Mouse (Mus musculus) intestine, embryonic 15.5 days (tissue): Measurements from ENCODE around the gene Qdpr. TPM values are rescaled to one million over a fixed set of nuclear protein-coding genes. Genes with fewer than 3 reads are reported as not detected.

ENCODE experiments used
- ATAC-seq: fragments of 200-750 bp; cut with Nextera tagmentation; 2 replicates; pipeline ENCODE4 v1.8.0; 2017; ENCODE audit warnings: moderate TSS enrichment, moderate library complexity
- H3K27ac ChIP-seq: fragments of 300-500 bp; sonication (generic); 2 replicates; pipeline ENCODE4 v1.5.1; 2015; ENCODE audit warnings: mild to moderate bottlenecking, inconsistent platforms
- H3K27me3 ChIP-seq: fragments of 300-500 bp; sonication (generic); replicated peaks from 2 replicates; pipeline ENCODE4 v1.6.1; 2015; ENCODE audit warnings: inconsistent platforms
- H3K36me3 ChIP-seq: fragments of 300-500 bp; sonication (generic); 2 replicates; pipeline ENCODE4 v1.6.1; 2015; ENCODE audit warnings: inconsistent platforms
- H3K4me1 ChIP-seq: fragments of 300-500 bp; sonication (generic); replicated peaks from 2 replicates; pipeline ENCODE4 v1.6.1; 2015; ENCODE audit warnings: inconsistent platforms
- H3K4me2 ChIP-seq: fragments of 300-500 bp; sonication (generic); replicated peaks from 2 replicates; pipeline ENCODE4 v1.6.1; 2015; ENCODE audit warnings: mild to moderate bottlenecking, inconsistent platforms
- H3K4me3 ChIP-seq: fragments of 300-500 bp; sonication (generic); replicated peaks from 2 replicates; pipeline ENCODE4 v1.5.1; 2015; ENCODE audit warnings: inconsistent platforms
- H3K9ac ChIP-seq: fragments of 300-500 bp; sonication (generic); 2 replicates; pipeline ENCODE4 v1.6.1; 2015; ENCODE audit warnings: inconsistent platforms
- H3K9me3 ChIP-seq: fragments of 300-500 bp; sonication (generic); 2 replicates; pipeline ENCODE4 v1.6.1; 2016; ENCODE audit warnings: inconsistent platforms
- WGBS: fragments of 180-500 bp; shearing (Covaris S2); methylation state at CpG from one replicate; pipeline ENCODE4 v1.1.7; 2015; 5-methylcytosine and 5-hydroxymethylcytosine counted together
- polyA plus RNA-seq: library from polyadenylated mRNA; unstranded; fragments of >200 nt; fragmentation: Nextera tagmentation; extraction: Ambion mirVana; gene quantifications from 2 replicates; pipeline ENCODE4 v1.2.1, GENCODE M21; 2015

The Qdpr gene
- polyA plus RNA-seq: 259 and 272 TPM in 2 replicates

DNA sequence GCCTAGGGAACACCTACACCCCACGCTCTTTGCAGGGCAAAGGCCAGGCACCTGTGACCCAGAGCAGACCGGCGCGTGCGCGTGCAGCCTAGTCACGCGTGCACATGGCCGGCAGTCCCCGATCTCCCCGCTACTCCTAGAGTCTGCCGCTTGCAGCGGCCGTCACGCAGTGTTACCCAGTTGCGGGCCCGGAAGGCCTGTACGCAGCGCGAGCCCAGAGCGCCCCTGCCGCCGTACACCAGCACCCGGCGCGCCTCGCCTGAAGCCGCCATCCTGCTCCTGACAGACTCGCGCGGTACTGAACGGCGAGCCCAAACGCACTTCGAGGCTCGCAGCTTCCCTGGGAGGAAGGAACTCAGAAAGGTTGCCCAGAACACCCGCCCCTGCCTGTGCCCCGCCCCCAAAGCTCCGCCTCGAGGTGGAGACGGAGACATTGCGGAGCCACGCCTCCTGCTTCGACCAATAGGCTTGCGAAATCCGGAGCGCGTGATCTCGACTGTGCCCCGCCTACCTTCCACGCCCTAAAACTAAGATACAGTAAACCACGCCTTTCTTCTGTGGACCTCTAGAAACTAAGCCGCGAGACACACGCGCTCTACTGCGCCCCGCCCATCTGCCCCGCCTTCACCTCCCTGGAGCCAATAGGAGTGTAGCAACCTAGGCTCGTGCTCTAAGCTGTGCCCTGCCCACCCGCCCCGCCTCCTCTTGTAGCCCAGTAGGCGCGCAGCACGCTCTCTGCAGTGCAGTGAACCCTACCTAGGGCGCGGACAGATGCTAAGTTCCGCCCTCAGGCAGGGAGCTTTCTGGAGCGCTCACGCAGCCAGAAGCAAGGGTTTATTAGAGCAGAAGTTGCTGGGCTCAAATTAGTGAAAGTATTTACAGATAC lies at the start of gene Qdpr:
Gene Qdpr (minus strand): TSS at position 406 of the 886 bp plus-strand sequence.
- Histone ChIP-seq H3K9ac (peak within 1 kb of the TSS; percentile 73), H3K4me2 (peak within 1 kb of the TSS; percentile 94), H3K27me3 (no peaks in the 10 kb centered on the region), H3K4me1 (peaks cover 11% of the 10 kb centered on the region), H3K9me3 (no peaks in the 10 kb centered on the region), H3K4me3 (peak within 1 kb of the TSS; percentile 70), H3K36me3 (no peaks in the 10 kb centered on the region), H3K27ac (peak within 1 kb of the TSS; percentile 90)
- peak; percentile 99 for ATAC-seq
- WGBS: under 1% methylated on average over 70 of the region's 70 CpGs

DNA sequence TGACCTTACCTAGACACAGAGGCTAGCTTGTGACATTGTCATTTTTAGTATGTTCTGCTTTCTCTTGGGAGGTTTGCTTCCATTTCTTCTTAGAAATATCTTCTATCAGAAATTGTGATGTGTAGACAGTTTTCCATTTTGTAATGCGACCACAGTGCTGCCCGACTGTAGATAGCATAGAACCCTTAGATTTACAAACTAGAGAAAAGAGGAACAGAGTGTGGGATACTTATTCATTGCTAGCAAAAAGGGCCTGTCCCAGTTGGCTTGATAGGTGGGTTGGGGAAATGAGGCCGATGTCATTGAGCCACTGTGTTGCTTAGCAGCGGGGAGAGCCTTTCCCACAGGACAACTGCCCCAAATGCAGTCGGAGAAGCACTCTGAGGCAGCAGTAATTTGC lies 47.5 kb upstream of the Qdpr start:
- H3K27ac ChIP-seq: no peak overlapping the region
- WGBS: 94% methylated on average over 5 of the region's 5 CpGs
- H3K4me3 ChIP-seq: no peak overlapping the region
- no peak for ATAC-seq
- no peaks in the 10 kb centered on the region for H3K9me3 ChIP-seq
- peaks cover 7% of the 10 kb centered on the region; the same call in 1 of the 2 replicates for H3K4me1 ChIP-seq
- H3K9ac ChIP-seq: no peak overlapping the region
- peaks cover 24% of the 10 kb centered on the region for H3K36me3 ChIP-seq
- H3K27me3 ChIP-seq: no peaks in the 10 kb centered on the region
- no peak overlapping the region for H3K4me2 ChIP-seq

DNA sequence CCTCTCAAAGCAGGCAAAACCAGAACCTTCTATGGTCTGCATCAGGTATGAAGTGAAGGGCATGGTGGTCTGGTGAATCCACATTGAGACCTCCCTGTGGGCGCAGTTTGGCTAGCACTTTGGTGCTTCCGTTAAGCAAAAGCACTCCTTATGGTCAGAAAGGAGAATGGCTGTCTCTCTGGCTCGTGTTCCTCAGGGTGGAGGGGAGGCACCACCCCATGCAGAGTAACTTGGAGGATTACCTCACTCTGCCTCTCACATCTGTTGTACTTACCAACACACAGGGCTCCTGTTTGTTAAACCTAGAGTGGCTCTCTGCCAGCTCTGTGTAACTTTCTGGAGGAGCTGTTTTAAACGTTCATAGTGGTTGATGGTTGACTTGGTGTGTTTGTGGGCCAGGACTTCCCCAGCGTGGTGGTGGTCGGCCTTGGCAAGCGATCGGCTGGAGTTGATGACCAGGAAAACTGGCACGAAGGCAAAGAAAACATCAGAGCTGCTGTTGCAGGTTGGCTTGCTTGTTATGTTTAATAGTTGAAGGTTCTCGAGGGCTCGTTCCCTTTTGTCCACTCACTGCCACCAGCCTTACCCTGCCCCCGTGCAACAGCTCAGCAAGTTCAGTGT lies 47.0 kb upstream of the Qdpr start:
- WGBS: 86% methylated on average over 12 of the region's 12 CpGs
- peaks cover 7% of the 10 kb centered on the region; the same call in 1 of the 2 replicates for H3K4me1 ChIP-seq
- no peak overlapping the region for H3K27ac ChIP-seq
- H3K4me2 ChIP-seq: no peak overlapping the region
- ATAC-seq: no peak
- peaks cover 22% of the 10 kb centered on the region for H3K36me3 ChIP-seq
- no peaks in the 10 kb centered on the region for H3K9me3 ChIP-seq
- H3K4me3 ChIP-seq: no peak overlapping the region
- H3K27me3 ChIP-seq: no peaks in the 10 kb centered on the region
- no peak overlapping the region for H3K9ac ChIP-seq

DNA sequence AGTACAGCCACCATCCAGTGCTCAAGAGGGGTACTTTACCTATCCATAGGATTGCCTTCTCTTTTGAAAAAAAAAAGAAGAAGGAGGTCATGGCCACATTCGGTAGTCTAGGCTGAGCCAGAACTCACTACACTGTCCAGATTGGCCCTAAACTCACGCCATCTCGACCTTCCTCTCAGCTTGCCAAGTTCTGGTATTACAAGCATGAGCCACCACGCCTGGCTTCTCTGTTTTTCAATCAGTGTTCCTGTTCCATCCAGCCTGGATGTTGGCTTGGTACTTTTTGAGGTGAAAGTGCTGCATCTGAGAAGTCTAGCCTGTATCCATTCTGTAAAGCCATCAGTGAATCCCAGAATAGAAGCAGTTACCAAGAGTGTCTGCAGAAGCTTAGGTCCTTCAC lies 46.4 kb upstream of the Qdpr start:
- H3K4me1 ChIP-seq: peaks cover 7% of the 10 kb centered on the region; the same call in 1 of the 2 replicates

DNA sequence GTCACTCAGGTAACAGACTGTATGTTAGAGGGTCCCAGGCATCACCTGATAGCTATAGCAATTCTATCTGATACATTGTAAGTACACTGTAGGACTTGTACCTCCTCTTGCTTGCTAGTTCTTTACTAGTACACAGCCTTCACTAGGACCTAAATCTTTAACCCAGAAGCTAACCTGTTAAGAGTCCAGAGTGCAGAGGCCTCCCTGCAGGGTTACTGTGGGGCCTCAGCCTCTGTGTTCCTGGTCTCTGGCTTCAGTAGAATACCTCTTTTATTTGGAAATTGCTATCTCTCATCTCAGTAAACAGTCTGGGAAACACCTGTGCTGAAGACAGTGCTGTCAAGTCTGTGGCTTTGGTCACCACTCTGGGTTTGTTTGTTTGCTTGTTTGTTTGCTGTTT lies 46.0 kb upstream of the Qdpr start:
- H3K4me1 ChIP-seq: peaks cover 7% of the 10 kb centered on the region; the same call in 1 of the 2 replicates
- no peak for ATAC-seq
- H3K27ac ChIP-seq: 0 out of 2 replicates have a peak overlapping the region, but pooled peaks have one; percentile 32

More for the DNA sequence above, 46.4 kb upstream of the Qdpr start:
- 90% methylated on average over 4 of the region's 4 CpGs for WGBS
- no peak overlapping the region for H3K27ac ChIP-seq
- H3K9ac ChIP-seq: no peak overlapping the region
- no peaks in the 10 kb centered on the region for H3K9me3 ChIP-seq
- no peak for ATAC-seq
- peaks cover 18% of the 10 kb centered on the region for H3K36me3 ChIP-seq
- no peak overlapping the region for H3K4me2 ChIP-seq
- H3K27me3 ChIP-seq: no peaks in the 10 kb centered on the region
- no peak overlapping the region for H3K4me3 ChIP-seq

DNA sequence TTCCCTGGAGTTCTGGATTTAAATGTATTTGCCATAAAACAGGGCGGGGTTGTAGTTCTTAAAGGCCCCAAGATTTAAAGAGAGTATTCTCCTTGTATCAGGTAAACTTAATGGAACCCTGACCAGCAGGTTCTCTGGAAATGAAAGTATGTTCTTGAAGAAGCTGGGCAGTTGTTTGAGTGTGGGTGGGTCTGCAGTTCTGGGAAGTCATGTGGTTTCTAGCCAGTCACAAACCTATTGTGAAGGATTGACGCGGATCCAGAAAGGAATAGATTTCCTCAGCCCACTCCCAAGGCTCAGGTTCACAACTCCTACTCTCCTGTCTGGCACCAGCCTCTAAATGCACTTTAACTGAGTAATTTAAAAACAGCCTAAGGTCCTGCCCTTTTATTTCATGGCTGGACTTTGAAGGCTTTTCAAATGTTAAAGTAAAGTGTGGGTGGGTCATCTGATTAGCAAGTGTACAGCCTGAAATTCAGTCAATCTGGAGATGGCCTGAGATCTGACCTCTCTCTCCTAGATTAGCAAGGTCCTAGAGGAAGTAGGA lies 45.5 kb upstream of the Qdpr start:
- Histone ChIP-seq H3K36me3 (peaks cover 12% of the 10 kb centered on the region), H3K27ac (peak overlapping the region; percentile 32; the same call in 1 of the 2 replicates)
- no peak for ATAC-seq

More for the DNA sequence above, 46.0 kb upstream of the Qdpr start:
- H3K36me3 ChIP-seq: peaks cover 16% of the 10 kb centered on the region
- no peak overlapping the region; the same call in 1 of the 2 replicates for H3K9ac ChIP-seq
- no peak overlapping the region for H3K4me3 ChIP-seq
- no peaks in the 10 kb centered on the region for H3K9me3 ChIP-seq
- H3K4me2 ChIP-seq: peak overlapping the region; percentile 24; the same call in 1 of the 2 replicates
- H3K27me3 ChIP-seq: no peaks in the 10 kb centered on the region

DNA sequence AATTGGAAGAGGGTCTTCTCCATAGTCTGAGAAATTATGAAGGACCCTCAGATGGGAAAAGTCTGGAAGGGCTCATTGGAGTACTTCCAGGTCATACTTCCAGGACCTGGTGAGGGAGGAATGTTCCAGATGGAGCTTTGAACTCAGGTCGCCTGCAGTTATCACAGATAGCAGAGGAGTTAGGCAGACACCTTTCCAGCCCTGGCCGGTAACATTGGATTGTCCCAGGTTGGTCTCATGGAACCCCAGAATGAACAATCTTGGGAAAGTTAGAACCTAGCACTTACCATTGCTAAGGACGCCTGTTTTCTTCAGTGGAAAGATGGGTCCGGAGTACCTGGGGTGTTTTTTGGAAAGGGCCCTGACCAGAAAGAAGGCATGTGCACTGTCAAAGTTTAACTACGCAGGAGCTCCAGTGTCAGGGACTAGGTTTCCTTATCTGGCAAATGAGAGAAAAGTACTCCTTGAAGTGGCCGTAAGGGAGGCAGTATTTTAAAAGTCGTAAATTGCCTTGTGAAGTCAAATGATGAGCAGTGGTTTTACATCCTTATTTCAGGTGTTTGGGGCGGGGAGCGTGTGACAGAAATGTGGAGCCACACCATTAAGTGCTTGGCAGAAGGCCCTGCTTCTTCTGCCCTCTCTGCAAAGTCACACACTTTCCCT lies 44.2 kb upstream of the Qdpr start:
- Histone ChIP-seq H3K9ac (peak overlapping the region; percentile 83), H3K9me3 (no peaks in the 10 kb centered on the region), H3K4me2 (peak overlapping the region; percentile 74), H3K36me3 (peaks cover 6% of the 10 kb centered on the region; the same call in 1 of the 2 replicates), H3K4me1 (peaks cover 7% of the 10 kb centered on the region; the same call in 1 of the 2 replicates), H3K27me3 (no peaks in the 10 kb centered on the region), H3K4me3 (peak overlapping the region; percentile 69), H3K27ac (peak overlapping the region; percentile 70; the same call in 1 of the 2 replicates)
- 43% methylated on average over 9 of the region's 9 CpGs for WGBS
- no peak for ATAC-seq

More for the DNA sequence above, 45.5 kb upstream of the Qdpr start:
- H3K9ac ChIP-seq: peak overlapping the region; percentile 10; the same call in 1 of the 2 replicates
- no peaks in the 10 kb centered on the region for H3K9me3 ChIP-seq
- H3K4me1 ChIP-seq: peaks cover 7% of the 10 kb centered on the region; the same call in 1 of the 2 replicates
- H3K4me2 ChIP-seq: no peak overlapping the region
- 80% methylated on average over 3 of the region's 3 CpGs for WGBS
- H3K27me3 ChIP-seq: no peaks in the 10 kb centered on the region
- no peak overlapping the region for H3K4me3 ChIP-seq

DNA sequence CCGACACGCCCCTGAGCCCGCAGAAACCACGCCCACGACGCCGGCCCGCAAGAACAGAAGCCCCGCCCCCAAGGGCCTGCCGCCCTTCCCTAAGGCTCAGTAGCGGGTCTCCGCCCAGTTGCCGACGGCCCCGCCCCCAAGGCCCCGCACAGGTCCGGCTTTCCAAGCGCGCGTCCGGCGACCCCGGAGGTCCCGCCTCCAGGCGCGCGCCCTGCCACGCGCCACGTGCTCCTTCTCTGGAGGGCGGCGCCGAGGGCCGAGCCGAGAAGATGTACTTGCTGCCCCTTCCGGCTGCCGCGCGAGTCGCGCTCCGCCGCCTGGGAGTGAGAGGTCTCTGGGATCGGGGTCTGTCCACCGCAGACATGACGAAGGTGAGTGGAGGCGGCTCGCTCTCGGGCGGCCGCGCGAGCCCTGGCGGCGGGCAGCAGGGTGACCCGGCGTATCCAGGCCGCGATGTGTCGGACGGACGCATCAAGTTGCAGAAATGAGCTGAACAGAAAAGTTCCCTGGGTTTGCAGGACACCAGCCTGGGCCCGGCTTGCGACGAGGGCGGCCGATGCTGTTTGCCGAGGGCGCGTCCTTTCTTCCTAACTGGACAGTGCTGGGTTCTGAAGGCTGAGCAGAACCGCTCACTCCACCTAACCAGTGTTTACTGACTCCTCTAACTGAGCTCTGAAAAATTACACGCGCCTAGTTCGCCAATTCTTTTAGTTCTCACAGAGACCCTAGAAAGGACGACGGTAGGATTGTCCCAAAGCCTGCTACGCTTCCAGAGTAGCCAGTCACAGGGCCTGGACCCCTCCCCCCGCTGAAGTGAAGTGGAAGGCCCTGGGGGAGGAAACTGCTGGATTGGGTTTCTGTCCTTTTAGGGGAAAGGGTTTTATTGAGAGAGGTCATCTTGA lies 43.4 kb upstream of the Qdpr start, which contains the start of gene Lap3:
Gene Lap3 (plus strand): TSS at position 184 of the 902 bp plus-strand sequence.
- Histone ChIP-seq H3K27ac (peak within 1 kb of the TSS; percentile 70), H3K4me2 (peak within 1 kb of the TSS; percentile 74), H3K36me3 (peaks cover 6% of the 10 kb centered on the region; the same call in 1 of the 2 replicates), H3K4me1 (peaks cover 7% of the 10 kb centered on the region; the same call in 1 of the 2 replicates), H3K27me3 (no peaks in the 10 kb centered on the region), H3K9ac (peak within 1 kb of the TSS; percentile 83), H3K9me3 (no peaks in the 10 kb centered on the region), H3K4me3 (peak within 1 kb of the TSS; percentile 69)
- peak; percentile 92 for ATAC-seq
- WGBS: under 1% methylated on average over 78 of the region's 78 CpGs

DNA sequence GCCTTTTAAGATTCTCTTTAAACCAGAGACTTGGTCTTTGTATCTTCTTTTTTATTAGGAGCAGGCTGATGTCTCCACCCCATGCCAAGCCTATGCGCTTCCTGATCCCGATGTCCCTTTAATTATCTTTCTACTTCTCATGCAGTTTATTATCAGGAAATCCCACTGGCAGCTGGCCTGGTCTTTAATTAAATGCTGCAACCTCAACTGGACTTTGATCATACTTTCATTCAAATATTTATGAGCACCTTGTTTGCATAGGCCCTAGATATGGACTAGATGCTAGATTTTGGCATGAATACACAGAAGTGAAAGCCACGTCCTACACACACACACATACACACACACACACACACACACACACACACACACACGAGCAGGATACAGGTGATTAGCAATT lies 41.7 kb upstream of the Qdpr start:
- Histone ChIP-seq H3K4me2 (no peak overlapping the region), H3K27ac (peak overlapping the region; percentile 36; the same call in 1 of the 2 replicates), H3K27me3 (no peaks in the 10 kb centered on the region), H3K9me3 (no peaks in the 10 kb centered on the region), H3K36me3 (no peaks in the 10 kb centered on the region; the same call in 1 of the 2 replicates), H3K4me3 (no peak overlapping the region), H3K9ac (no peak overlapping the region), H3K4me1 (peaks cover 7% of the 10 kb centered on the region; the same call in 1 of the 2 replicates)
- 58% methylated on average over 4 of the region's 4 CpGs for WGBS
- ATAC-seq: no peak

DNA sequence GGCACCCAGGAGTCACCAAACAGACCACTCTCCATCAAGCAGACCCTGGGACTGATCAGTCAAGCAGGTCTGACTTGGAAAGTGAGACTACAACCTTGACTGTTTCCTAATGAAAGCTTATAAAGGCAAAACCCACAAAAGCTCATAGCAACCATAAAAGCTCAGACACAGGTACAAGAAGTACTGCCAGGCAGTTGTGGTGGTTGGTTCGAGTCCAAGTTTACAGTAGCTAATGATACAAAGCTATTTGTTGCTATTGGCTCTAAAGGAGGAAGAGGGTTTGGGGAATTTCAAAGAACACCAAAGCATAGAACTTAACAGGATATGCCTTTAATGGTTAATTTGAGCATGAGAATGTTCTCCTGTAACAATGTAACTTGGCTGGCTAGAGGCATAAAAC lies 33.6 kb upstream of the Qdpr start:
- Histone ChIP-seq H3K27me3 (no peaks in the 10 kb centered on the region), H3K4me1 (no peaks in the 10 kb centered on the region), H3K4me2 (no peak overlapping the region), H3K4me3 (no peak overlapping the region), H3K36me3 (no peaks in the 10 kb centered on the region), H3K9ac (no peak overlapping the region), H3K9me3 (no peaks in the 10 kb centered on the region), H3K27ac (no peak overlapping the region)
- no peak for ATAC-seq
- WGBS: 87% methylated on average over 1 of the region's 1 CpGs

DNA sequence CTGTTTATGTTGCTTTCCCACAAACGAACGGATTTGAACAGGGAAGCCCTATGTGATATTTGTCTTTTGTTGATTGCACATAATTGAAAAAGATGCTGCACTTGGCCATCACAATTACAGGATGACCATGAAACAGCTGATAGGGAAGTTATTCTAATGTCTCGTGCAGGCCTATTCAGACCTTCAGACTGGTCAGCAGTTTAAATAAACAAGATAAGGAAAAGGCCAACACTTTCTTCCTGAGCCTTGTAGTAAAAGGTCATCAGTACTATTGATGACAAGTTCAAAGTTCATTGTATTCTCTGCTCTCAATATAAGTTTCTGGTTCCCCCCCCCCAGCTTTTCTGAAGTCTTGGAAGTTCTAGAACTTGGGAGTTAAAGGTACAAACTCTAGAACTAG lies 32.6 kb upstream of the Qdpr start:
- no peaks in the 10 kb centered on the region for H3K27me3 ChIP-seq
- H3K4me2 ChIP-seq: no peak overlapping the region
- H3K27ac ChIP-seq: no peak overlapping the region
- H3K36me3 ChIP-seq: no peaks in the 10 kb centered on the region
- no peaks in the 10 kb centered on the region for H3K4me1 ChIP-seq
- no peak overlapping the region for H3K4me3 ChIP-seq
- H3K9ac ChIP-seq: no peak overlapping the region
- 58% methylated on average over 3 of the region's 3 CpGs for WGBS
- H3K9me3 ChIP-seq: no peaks in the 10 kb centered on the region
- no peak for ATAC-seq
